ENCODE assay signal across 17 mouse cellular contexts in the genomic region with DNA sequence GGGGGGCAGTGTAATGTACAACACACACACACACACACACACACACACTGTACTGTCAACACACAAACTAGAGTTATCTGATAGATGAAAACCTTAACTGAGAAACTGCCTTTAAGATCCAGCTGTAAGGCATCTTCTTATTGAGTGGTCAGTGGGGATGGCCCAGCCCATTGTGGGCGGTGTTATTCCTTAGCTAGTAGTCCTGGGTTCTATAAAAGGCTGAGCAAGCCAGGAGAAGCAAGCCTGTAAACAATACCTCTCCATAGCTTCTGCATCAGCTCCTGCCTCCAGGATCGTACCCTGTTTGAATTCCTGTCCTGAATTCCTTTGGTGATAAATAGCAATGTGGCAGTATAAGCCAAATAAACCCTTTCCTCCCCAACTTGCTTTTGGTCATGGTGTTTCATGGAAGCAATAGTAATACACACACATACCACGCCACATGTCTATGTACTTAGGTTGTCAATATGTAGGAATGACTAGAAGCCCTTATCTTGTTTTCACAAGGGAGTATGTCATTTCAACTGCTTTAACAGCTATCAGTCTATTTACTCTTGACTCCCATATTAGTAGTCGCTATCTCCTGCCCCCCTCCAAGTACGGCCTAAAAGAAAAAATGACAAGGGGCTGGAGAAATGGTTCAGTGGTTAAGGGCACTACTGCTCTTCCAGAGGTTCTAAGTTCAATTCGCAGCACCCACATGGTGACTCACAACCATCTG. TPM values are rescaled to one million over a fixed set of nuclear protein-coding genes. Genes with fewer than 3 reads are reported as not detected.
A peak's percentile ranks its signal among the peaks of the same experiment; 100 is the strongest.
DNase-seq lines count a peak whose midpoint lies in the region; ATAC-seq and TF ChIP-seq lines count a peak whose summit lies in the region.
"Had no signal": no experiment of that assay in that cellular context is flagged by ENCODE, and none has a peak within 500 bp of the region (broad histone marks: within the 10 kb centered on the region; RNA-seq: fewer than 3 reads in every experiment).

No protein-coding gene starts in this region.

- peaks cover 13% of the 10 kb centered on the region for H3K4me1 ChIP-seq in heart, embryonic 16.5 days (ENCODE audit: control insufficient read depth, insufficient read depth, low read length)
- H3K4me1 ChIP-seq in heart, embryonic 11.5 days (ENCODE audit: control insufficient read depth, insufficient read depth, low read length): peaks cover 4% of the 10 kb centered on the region; the same call in 1 of the 2 replicates
- H3K4me1 ChIP-seq in lung, embryonic 14.5 days (ENCODE audit: insufficient read depth): 0 out of 2 replicates have a peak, but pooled peaks cover 4% of the 10 kb centered on the region
- no peaks in the 10 kb centered on the region for H3K4me1 ChIP-seq in lung, adult 2 months (ENCODE audit: control insufficient read depth, insufficient read depth, low read length)
- H3K4me1 ChIP-seq in embryonic facial prominence, embryonic 13.5 days: peaks cover 13% of the 10 kb centered on the region
- H3K4me1 ChIP-seq in intestine, postnatal 0 days (replicated peaks; ENCODE audit: control insufficient read depth, insufficient read depth, low read length): no peaks in the 10 kb centered on the region

- H3K36me3 ChIP-seq in heart, embryonic 16.5 days (ENCODE audit: control insufficient read depth, insufficient read depth): peaks cover 21% of the 10 kb centered on the region
- peaks cover 2% of the 10 kb centered on the region for H3K36me3 ChIP-seq in heart, embryonic 11.5 days (ENCODE audit: control insufficient read depth, insufficient read depth, low read length)
- H3K36me3 ChIP-seq in lung, embryonic 14.5 days (ENCODE audit: insufficient read depth): peaks cover 25% of the 10 kb centered on the region
- H3K36me3 ChIP-seq in embryonic facial prominence, embryonic 13.5 days: peaks cover 28% of the 10 kb centered on the region
- peaks cover 19% of the 10 kb centered on the region for H3K36me3 ChIP-seq in intestine, postnatal 0 days (ENCODE audit: control insufficient read depth, insufficient read depth)

- no peaks in the 10 kb centered on the region; the same call in 1 of the 2 replicates for H3K27me3 ChIP-seq in heart, embryonic 16.5 days (ENCODE audit: control insufficient read depth, insufficient read depth, low read length)
- no peaks in the 10 kb centered on the region for H3K27me3 ChIP-seq in heart, embryonic 11.5 days (ENCODE audit: control insufficient read depth, insufficient read depth, low read length)
- H3K27me3 ChIP-seq in lung, embryonic 14.5 days (ENCODE audit: insufficient read depth, low read length): no peaks in the 10 kb centered on the region
- no peaks in the 10 kb centered on the region for H3K27me3 ChIP-seq in embryonic facial prominence, embryonic 13.5 days
- no peaks in the 10 kb centered on the region for H3K27me3 ChIP-seq in intestine, postnatal 0 days (replicated peaks; ENCODE audit: control insufficient read depth, insufficient read depth, low read length)
- H3K27me3 ChIP-seq: lung, embryonic 15.5 days had no signal

- WGBS in heart, embryonic 16.5 days: 55% methylated on average over 6 of the region's 6 CpGs
- WGBS in heart, embryonic 11.5 days (ENCODE audit: insufficient replicate concordance): 58% methylated on average over 6 of the region's 6 CpGs
- 54% methylated on average over 6 of the region's 6 CpGs for WGBS in lung, embryonic 14.5 days
- WGBS in lung, adult 2 months: 60% methylated on average over 6 of the region's 6 CpGs
- WGBS in embryonic facial prominence, embryonic 13.5 days: 79% methylated on average over 6 of the region's 6 CpGs
- 45% methylated on average over 6 of the region's 6 CpGs for WGBS in intestine, postnatal 0 days

- TF ChIP-seq CTCF in lung, embryonic 14.5 days (IDR thresholded peaks at IDR 0.05; ENCODE audit: low read depth): no peak
- TF ChIP-seq CTCF in lung, adult 2 months (IDR thresholded peaks at IDR 0.05; ENCODE audit: insufficient read depth, low read length): no peak
- TF ChIP-seq CTCF in intestine, postnatal 0 days (IDR thresholded peaks at IDR 0.05; ENCODE audit: low read depth): no peak

- TF ChIP-seq POLR2A in lung, adult 2 months (IDR thresholded peaks at IDR 0.05; ENCODE audit: borderline replicate concordance, extremely low read depth, low read depth, low read length): no peak

- no peak overlapping the region for H3K4me3 ChIP-seq in heart, embryonic 16.5 days (ENCODE audit: low read length)
- H3K4me3 ChIP-seq in heart, embryonic 11.5 days (ENCODE audit: low read depth, low read length): no peak overlapping the region
- H3K4me3 ChIP-seq in lung, embryonic 14.5 days (ENCODE audit: low read depth, low read length): no peak overlapping the region
- no peak overlapping the region for H3K4me3 ChIP-seq in lung, adult 2 months (replicated peaks; ENCODE audit: extremely low read depth, low read depth, low read length)
- H3K4me3 ChIP-seq in embryonic facial prominence, embryonic 13.5 days: no peak overlapping the region
- no peak overlapping the region for H3K4me3 ChIP-seq in intestine, postnatal 0 days (ENCODE audit: low read depth, low read length)

- peak overlapping the region; percentile 72; the same call in 1 of the 2 replicates for H3K4me2 ChIP-seq in heart, embryonic 16.5 days (ENCODE audit: low read depth, low read length)
- H3K4me2 ChIP-seq in heart, embryonic 11.5 days: no peak overlapping the region
- peak overlapping the region; percentile 85 for H3K4me2 ChIP-seq in lung, embryonic 14.5 days
- H3K4me2 ChIP-seq in embryonic facial prominence, embryonic 13.5 days: peak overlapping the region; percentile 78
- 0 out of 2 replicates have a peak overlapping the region, but pooled peaks have one; percentile 91 for H3K4me2 ChIP-seq in intestine, postnatal 0 days (replicated peaks; ENCODE audit: low read depth)

- H3K9ac ChIP-seq in heart, embryonic 16.5 days (ENCODE audit: low read length): no peak overlapping the region
- no peak overlapping the region for H3K9ac ChIP-seq in heart, embryonic 11.5 days (ENCODE audit: low read depth, low read length)
- H3K9ac ChIP-seq in lung, embryonic 14.5 days: no peak overlapping the region
- no peak overlapping the region for H3K9ac ChIP-seq in embryonic facial prominence, embryonic 13.5 days
- no peak overlapping the region for H3K9ac ChIP-seq in intestine, postnatal 0 days (ENCODE audit: low read depth, low read length)

- H3K27ac ChIP-seq in heart, embryonic 16.5 days (ENCODE audit: low read length): no peak overlapping the region
- H3K27ac ChIP-seq in heart, embryonic 11.5 days (ENCODE audit: low read depth, low read length): no peak overlapping the region
- no peak overlapping the region for H3K27ac ChIP-seq in lung, embryonic 14.5 days (ENCODE audit: low read depth)
- no peak overlapping the region for H3K27ac ChIP-seq in embryonic facial prominence, embryonic 13.5 days
- H3K27ac ChIP-seq in intestine, postnatal 0 days (ENCODE audit: low read depth, low read length): no peak overlapping the region
- H3K27ac ChIP-seq: lung, embryonic 15.5 days had no signal

- DNase-seq in lung, embryonic 14.5 days: no peak
- no peak for DNase-seq in lung, adult 2 months
- DNase-seq in natural killer cell, adult 2 months (ENCODE audit: low spot score in 2 of 2): no peak
- DNase-seq in layer of hippocampus, adult 18-20 months (ENCODE audit: low spot score in 2 of 2): no peak
- DNase-seq: cerebellum, adult 18-20 months; kidney, adult 2 months; right cerebral cortex, postnatal 14 days; thymus, adult 2 months had no signal

- H3K9me3 ChIP-seq in heart, embryonic 16.5 days (replicated peaks; ENCODE audit: control insufficient read depth, low read length): no peaks in the 10 kb centered on the region
- no peaks in the 10 kb centered on the region for H3K9me3 ChIP-seq in heart, embryonic 11.5 days (replicated peaks; ENCODE audit: control insufficient read depth, low read length)
- H3K9me3 ChIP-seq in lung, embryonic 14.5 days (ENCODE audit: low read depth, low read length): no peaks in the 10 kb centered on the region
- H3K9me3 ChIP-seq in embryonic facial prominence, embryonic 13.5 days: no peaks in the 10 kb centered on the region
- no peaks in the 10 kb centered on the region for H3K9me3 ChIP-seq in intestine, postnatal 0 days (ENCODE audit: control insufficient read depth)
- H3K9me3 ChIP-seq: lung, embryonic 15.5 days had no signal

- ATAC-seq in heart, embryonic 16.5 days (replicated peaks; ENCODE audit: extremely low read depth, insufficient read depth, low FRiP score): no peak
- no peak for ATAC-seq in heart, embryonic 11.5 days (replicated peaks; ENCODE audit: insufficient number of reproducible peaks, low FRiP score, low TSS enrichment)
- no peak for ATAC-seq in lung, embryonic 14.5 days (ENCODE audit: insufficient read depth)
- no peak for ATAC-seq in embryonic facial prominence, embryonic 13.5 days (ENCODE audit: insufficient number of reproducible peaks, insufficient read depth, low FRiP score, low TSS enrichment, low read depth)
- ATAC-seq in intestine, postnatal 0 days: no peak

RNA-seq across cellular contexts. Expression of a gene that starts 1.1 kb away (rescaled TPM):
- 41.0 and 45.7 TPM in 2 replicates for polyA plus RNA-seq in heart, embryonic 16.5 days (2015; fragmentation: Nextera tagmentation; extraction: Ambion mirVana)
- polyA plus RNA-seq in heart, embryonic 11.5 days (2014; fragmentation: Nextera tagmentation; extraction: Ambion mirVana): 51.3 and 53.0 TPM in 2 replicates
- 64.5 and 65.4 TPM in 2 replicates for polyA plus RNA-seq in lung, embryonic 14.5 days (2014; fragmentation: Nextera tagmentation; extraction: Ambion mirVana)
- polyA plus RNA-seq in lung, adult 2 months (2012; rRNA removed): 18.8 and 23.5 TPM in 2 replicates
- polyA plus RNA-seq in embryonic facial prominence, embryonic 13.5 days (2015; fragmentation: Nextera tagmentation; extraction: Ambion mirVana): 73.0 and 77.1 TPM in 2 replicates
- polyA plus RNA-seq in intestine, postnatal 0 days (2015; fragmentation: Nextera tagmentation; extraction: Ambion mirVana): 22.1 and 22.7 TPM in 2 replicates
- 10 to 100 TPM; 37.5 to 38.2 TPM for total RNA-seq in layer of hippocampus, adult 18-20 months (2021)

RNA-seq across cellular contexts. Expression of a gene that starts 41.0 kb away (rescaled TPM):
- polyA plus RNA-seq in heart, embryonic 16.5 days (2015; fragmentation: Nextera tagmentation; extraction: Ambion mirVana): not detected in 2 replicates
- polyA plus RNA-seq in heart, embryonic 11.5 days (2014; fragmentation: Nextera tagmentation; extraction: Ambion mirVana): not detected in 2 replicates
- polyA plus RNA-seq in lung, embryonic 14.5 days (2014; fragmentation: Nextera tagmentation; extraction: Ambion mirVana): not detected in 2 replicates
- not detected in 2 replicates for polyA plus RNA-seq in lung, adult 2 months (2012; rRNA removed)
- polyA plus RNA-seq in embryonic facial prominence, embryonic 13.5 days (2015; fragmentation: Nextera tagmentation; extraction: Ambion mirVana): not detected in 2 replicates
- not detected in 2 replicates for polyA plus RNA-seq in intestine, postnatal 0 days (2015; fragmentation: Nextera tagmentation; extraction: Ambion mirVana)
- total RNA-seq in layer of hippocampus, adult 18-20 months (2021): not detected
- total RNA-seq: layer of hippocampus, adult 8-10 months; left cerebral cortex, postnatal 10 days; megakaryocyte-erythroid progenitor cell, adult 5-6 weeks had no signal
- polyA plus RNA-seq: heart, embryonic 14.5 days; kidney, adult 2 months; lung, embryonic 15.5 days; thymus, adult 2 months had no signal
